Mouse (Mus musculus) left cerebral cortex, postnatal 14 days (tissue): ENCODE measurements around the gene Ncoa3. TPM values are rescaled to one million over a fixed set of nuclear protein-coding genes. Genes with fewer than 3 reads are reported as not detected.

Source experiments
- DNase-seq, 2 experiments: peaks; one replicate each; pipeline ENCODE4 v3.0.0; 2021 to 2022; ENCODE audit warnings: low spot score in 2 of 2, mixed read lengths in 1 of 2
- intact Hi-C: fragments of 180-260 bp; cut with DNase I; formaldehyde crosslinking; loops from one replicate; pipeline ENCODE4 v1.15.1; 2025
- total RNA-seq, 2 experiments: library from RNA; stranded (reverse); gene quantifications; 2 replicates each; pipeline ENCODE4 v1.2.3; 2021

Ncoa3 gene
- total RNA-seq, 2 experiments from 2014 or later: 32.0 to 34.7 TPM

DNA sequence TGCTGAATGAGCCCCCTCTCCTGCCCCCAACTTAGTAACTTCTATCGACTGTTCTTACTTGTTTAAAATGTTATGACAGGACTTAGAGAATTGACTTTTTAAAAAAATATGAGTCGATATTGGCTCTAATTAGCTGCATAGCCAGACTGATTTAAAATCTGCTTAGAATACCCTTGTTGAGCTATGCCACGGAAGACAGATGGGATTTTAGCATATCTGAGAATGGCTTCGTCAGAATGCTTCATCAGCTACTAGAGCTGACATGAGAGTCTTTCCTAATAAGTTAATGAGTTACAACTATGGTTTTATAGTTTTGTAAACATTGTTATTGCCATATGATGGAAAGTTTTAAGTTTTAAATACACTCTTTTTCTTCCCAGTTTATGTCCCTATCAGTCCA lies 32.2 kb downstream of the Ncoa3 start:
- intact Hi-C loops: no loop called here
- no peak for DNase-seq

DNA sequence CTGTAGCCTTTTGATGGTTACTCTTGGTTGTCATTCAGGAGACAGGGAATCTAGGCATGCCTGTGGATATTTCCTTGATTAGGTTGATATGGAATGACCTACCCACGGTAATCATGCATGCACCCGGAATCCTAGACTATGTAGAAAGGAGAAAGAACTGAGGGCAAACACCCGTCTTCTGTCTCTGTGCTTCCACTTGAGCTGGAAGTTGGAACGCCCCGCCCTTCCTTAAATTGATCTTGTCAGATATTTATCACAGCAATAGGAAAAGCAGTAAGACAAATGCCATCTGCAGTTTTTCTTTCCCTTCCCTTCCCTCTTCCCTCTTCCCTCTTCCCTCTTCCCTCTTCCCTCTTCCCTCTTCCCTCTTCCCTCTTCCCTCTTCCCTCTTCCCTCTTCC lies 33.5 kb downstream of the Ncoa3 start:
- DNase-seq: no peak
- intact Hi-C loops: no loop called here

DNA sequence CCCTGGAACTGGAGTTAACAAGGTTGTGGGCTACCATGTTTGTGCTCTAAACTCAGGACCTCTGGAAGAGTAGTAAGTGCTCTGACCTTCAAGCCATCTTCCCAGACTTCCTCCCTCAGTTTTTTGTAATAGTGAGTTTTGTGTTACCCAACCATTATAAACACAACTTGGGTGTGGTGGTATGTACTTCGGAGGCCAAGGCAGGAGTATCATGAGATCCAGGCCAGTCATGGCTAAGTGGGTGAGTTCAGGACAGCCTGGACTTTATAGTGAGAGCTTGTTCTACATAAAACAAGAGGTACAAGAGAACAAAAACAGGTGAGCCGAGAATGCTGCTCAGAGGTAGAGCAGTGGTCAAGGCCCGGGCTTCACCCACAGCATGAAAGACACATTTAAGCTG lies 35.4 kb downstream of the Ncoa3 start:
- DNase-seq: no peak
- intact Hi-C loops: no loop called here

DNA sequence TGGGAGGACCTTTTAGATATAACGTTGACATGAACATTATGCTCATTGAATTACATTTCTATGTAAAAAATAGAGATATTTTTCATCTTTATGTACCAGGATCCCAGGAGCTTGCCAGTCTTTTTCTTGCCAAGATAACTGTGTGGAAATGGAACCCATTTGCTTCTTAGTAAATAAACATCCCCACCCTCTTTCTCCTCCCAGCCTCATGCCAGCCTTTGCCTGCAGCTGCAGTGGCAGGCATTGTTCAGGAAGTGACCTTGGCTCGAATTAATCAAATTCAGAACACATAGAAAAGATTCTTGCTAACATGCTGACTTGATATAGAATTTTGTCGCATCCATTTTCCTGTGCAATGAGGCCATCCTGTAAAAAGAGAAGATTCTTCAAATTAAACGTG lies 36.8 kb downstream of the Ncoa3 start:
- DNase-seq: no peak
- intact Hi-C loops: no loop called here

DNA sequence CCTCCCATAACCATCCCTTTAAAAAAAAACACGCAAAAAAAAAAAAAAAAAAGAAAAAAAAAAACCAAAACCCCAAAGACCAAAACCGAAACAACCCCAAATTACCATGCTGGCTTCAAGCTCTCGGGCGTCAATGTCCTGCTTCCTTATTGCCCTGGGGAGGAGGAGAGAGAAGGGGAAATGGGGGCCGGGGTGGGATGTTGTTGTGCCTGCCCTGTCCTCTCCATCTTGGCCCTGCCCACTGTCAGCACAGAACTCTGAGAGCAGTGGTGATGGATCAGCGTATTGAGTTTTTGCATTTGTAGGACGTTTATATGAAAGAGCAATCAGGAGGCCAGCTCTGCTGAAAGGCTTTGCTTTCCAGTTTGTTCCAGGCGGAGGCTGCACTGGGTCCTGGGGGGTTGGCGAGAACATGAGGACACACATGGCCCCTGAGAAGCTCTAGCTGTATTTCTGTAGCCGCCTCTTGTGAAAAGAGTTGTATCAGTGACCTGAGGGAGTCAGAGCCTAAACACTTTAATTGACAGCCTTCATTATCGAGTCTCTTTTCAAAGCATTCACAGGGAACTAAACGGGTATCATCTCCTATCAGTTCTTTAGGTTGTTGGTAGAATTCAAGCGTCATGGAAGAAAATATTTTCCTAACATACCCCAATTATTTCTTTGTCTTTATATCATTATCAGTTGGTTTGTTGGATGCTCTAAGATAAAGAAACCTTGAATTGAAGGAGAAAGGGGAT lies 38.0 kb downstream of the Ncoa3 start:
- intact Hi-C loops: no loop called here

DNA sequence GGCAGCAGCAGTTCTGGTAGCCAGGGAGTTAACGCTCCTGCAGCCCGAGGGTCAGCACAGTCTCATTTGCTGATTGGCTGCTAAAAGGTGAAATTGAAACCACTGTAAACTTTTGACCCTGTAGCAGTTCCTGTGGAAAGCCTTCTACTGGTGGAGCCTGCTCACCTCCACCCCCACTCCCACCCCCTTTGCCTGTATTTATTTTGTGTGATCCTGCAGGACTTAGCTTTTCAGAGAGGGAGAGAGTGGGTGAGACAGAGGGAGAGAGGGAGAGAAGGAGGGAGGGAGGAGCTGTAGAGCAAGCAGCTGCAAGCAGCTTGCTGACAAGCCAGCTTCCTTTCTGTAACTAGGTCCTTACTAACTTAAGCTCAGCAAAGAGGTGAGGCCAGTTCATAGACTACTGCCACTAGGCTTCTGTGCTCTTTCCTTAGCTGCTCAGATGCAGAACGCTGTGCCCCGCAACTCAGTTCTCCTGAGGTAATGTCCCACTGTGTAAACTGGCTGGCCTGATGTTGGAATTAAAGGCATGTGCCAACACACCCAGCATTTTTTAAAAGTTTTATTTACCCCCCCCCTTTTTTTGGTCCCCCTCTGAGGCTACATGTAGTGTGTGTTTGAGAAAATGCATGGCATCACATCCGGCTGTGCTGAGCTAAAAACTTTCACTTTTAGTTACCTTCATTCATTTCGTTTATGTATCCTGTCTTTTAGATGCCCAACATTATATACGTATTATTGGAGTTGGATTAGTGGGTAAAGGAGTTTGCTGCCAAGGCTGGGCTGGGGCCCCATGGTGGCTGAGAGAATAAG lies 38.9 kb downstream of the Ncoa3 start:
- DNase-seq: peak; percentile 37 to 62
- intact Hi-C loops: no loop called here

More for the DNA sequence above, 38.0 kb downstream of the Ncoa3 start:
- DNase-seq: no peak

DNA sequence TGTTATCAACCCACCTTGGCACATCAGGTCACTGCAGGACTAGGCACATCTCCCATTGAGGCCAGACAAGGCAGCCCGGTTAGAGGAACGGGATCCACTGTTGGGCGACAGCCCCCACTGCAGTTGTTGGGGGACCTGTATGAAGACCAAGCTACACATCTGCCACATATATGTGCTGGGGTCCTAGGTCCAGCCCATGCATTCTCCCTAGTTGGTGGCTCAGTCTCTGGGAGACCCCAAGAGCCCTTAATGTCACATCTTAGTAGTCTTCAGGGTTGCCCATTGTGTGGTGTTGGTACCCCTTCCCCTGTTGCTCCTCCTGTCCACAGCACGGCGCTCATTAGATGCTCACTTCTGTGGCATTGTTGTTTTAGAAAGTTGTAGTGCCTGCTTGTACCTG lies 40.2 kb downstream of the Ncoa3 start:
- no peak for DNase-seq
- intact Hi-C loops: no loop called here

DNA sequence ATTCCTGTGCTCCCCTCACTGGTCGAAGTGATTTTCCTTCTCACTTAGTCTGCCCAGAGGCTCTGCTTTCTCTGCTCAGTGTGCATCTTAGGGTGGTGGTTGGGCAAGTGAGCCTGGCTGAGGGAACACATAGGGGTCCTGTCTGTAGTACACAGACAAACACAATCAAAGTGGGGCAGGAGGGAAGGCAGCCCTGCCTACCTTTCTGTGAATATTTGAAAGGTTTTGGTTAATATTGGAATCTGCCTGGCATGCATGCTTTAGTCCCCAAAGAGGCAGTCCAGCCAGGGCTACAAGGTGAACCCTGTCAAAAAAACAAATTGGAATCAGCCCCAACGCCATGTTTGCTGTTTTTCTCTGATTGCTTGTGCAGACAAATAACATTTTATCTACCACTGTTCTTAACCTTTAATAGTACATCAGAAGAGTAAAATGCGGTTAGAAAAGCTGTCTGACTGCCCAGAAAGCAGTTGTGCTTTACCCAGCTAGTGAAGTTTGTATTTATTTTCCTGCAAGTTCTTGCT lies 42.6 kb downstream of the Ncoa3 start:
- no peak for DNase-seq
- intact Hi-C loops: loop anchor here (5.0 kb wide), 1 partner anchor 113 kb away; no protein-coding TSS in a partner anchor

DNA sequence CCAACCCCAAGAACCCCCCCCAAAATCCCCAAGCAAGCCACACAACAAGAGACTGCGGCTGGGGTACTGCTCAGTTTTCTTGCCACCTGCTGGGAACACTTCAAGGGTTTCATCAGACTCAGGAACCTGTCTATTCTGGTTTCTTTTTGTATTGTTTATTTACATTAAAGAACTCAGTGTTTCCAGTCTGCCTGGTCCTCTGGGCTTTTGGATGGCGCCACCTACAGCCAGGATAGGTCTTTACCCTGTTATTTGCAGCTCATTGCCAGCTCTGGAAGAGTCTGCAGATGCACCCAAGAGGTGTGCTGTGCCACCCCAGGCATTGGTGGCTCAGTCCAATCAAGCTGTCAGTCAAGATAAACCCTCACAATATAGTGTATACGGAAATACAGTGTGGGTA lies 43.3 kb downstream of the Ncoa3 start:
- DNase-seq: peak in 1 of 2 experiments; percentile 51
- intact Hi-C loops: loop anchor here (5.0 kb wide), 1 partner anchor 113 kb away; no protein-coding TSS in a partner anchor

DNA sequence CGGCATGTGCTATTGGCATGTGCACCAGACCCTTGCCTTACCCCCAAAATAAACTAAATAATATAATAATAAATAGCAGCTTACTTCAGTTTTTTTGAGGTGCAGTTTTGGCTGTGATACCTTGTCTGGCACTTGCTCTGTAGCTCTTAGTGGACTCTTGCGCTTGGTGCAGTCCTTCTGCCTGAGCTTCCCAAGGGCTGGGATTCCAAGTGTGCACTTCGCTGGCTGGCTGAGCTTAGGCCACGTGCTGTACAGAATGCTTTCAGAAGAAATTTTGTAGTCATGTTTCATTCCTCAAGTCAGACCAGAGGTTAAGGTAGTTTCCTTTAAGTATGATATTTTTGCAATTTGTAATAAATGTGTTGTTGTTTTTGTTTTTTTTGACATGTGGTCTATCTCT lies 47.2 kb downstream of the Ncoa3 start:
- intact Hi-C loops: loop anchor here (5.0 to 10.0 kb wide), 3 partner anchors 32 to 215 kb away; no protein-coding TSS in a partner anchor
- DNase-seq: no peak

DNA sequence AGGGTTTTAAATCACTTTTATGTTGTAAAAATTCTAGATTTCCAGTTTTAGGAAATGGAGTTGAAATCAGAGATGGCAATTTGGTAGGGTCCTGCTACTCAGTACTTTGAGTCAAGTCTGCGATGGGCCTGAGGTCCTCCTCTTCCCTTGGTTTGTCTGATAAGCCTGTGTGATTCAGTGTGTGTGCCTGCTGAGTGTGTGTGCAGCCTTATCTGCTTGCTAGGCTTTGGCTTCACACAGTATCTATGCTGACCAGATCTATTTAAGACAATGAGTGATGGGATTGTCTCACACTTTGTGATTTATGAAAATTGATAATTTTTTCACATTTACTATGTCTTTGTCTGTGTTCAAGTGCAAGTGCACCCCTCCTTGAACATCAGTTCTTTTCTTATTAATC lies 50.1 kb downstream of the Ncoa3 start:
- no peak for DNase-seq
- intact Hi-C loops: loop anchor here (5.0 to 10.0 kb wide), 2 partner anchors 35 to 218 kb away; no protein-coding TSS in a partner anchor

DNA sequence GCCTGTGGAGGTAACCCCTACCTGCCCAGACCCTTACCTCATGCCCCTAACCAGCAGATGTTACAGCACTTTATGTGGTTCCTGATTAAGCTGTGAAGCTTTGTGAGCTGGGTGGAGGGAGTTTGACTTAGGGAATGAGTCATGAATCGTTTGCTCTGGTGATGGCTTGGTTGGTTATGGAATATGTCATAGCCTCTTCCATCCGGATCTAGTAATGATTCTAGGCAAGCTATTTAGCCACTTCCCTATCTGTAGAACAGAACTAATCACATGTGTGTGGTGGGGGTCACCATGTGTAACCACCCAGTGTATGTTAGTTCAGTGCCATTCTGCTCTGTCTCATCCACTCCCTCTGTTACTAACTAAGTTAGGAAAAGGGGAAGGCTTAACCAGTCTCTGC lies 52.6 kb downstream of the Ncoa3 start:
- DNase-seq: no peak
- intact Hi-C loops: loop anchor here (5.0 to 10.0 kb wide), 3 partner anchors 128 to 263 kb away; no protein-coding TSS in a partner anchor

DNA sequence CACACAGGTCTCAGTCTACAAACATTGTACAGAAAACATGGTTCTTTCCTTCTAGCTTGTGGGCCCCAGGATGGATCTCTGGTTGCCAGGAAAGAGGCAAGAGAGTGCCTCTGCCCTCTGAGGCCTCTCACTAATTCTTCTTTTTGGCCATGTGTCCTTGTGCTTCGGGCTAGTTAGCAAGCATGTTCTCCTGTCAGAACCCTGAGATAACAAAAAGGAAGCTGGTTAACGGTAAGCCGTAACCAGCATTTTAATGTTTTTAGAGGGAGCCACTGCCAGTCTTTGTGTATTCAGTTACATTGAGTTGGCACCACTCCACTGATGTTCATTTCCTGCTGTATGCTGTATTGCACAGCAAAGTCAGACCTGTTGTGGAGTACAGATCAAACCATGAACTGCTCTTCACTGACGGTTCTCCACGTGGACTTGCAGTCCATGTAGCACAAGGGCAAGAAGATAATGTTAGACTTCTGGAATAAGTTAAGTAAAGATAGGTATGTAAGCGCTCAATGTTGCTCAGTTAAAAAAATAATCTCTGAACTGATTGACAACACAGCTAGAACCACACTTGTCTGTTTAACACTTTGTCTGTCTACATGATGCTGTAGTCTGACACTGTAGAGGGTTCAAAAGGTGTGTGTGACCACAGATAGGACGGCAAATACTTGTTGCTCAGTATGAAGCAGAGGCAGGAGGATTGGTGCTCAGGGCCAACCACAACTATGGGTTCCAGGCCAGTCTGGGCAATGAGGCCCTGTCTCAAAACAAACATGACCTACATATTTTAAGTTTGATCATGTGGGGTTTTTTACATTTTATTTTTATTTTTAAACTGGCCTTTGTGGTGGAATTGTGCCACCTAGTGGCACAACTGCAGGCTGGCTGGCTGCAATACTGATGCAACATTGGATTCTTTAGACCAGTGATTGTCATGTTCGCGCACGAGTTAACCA lies 53.4 kb downstream of the Ncoa3 start:
- intact Hi-C loops: loop anchor here (5.0 to 10.0 kb wide), 3 partner anchors 129 to 264 kb away; no protein-coding TSS in a partner anchor
- peak; percentile 30 to 55 for DNase-seq

DNA sequence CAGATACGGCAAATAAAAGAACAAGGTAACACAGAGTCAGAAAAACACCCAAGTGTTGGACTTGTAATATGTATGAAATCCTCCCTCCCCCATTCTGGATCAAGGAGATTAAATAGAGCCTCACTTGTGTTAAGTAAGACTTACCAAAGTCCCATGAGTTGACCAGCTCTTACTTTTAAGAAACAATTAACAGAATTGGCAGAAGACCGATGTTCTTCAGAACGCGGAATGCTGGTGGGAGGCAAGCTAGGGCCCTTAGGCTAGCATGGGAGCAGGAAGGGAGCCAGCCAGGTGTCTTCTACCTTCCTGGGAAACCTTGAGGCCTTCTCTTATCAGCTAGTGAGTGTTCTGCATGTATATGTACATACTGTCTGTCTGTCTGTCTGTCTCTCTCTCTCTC lies 55.5 kb downstream of the Ncoa3 start:
- intact Hi-C loops: loop anchor here (5.0 to 10.0 kb wide), 3 partner anchors 131 to 266 kb away; no protein-coding TSS in a partner anchor
- no peak for DNase-seq

DNA sequence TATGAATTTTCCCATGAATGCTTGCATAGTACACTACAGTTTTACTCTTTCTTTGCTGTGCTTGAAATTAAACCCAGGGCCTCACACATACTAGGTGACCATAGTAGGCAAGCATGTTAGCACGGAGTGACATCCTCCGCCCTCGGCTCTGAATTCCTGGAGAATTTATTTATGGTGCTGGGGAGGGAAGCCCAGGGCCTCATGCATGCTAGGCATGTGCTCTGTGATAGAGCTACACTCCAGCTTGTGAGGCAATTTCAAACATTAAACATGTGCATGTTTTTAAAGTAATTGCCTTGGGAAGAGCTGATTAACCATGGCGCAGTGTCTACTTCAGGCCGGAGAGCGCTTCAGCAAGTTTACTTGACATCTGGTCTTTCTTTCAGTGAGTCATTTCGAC lies 56.4 kb downstream of the Ncoa3 start:
- intact Hi-C loops: loop anchor here (5.0 to 10.0 kb wide), 3 partner anchors 132 to 267 kb away; no protein-coding TSS in a partner anchor
- DNase-seq: no peak

DNA sequence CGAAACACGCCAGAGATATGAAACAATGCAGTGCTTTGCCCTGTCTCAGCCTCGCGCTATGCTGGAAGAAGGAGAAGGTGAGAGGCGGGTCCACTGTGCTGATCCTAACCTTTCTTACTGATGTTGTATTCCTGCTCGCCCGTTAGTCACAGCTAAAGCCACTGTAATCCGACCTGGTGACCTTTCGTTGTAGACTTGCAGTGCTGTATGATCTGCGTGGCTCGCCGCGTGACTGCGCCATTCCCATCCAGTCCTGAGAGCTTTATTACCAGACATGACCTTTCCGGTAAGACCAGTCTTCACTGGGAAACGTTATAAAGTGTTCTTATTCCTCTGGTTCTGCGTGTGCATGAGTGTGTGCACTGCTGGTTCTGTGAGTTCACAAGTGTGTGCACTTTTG lies 59.0 kb downstream of the Ncoa3 start:
- DNase-seq: no peak
- intact Hi-C loops: loop anchor here (10.0 kb wide), 1 partner anchor 527 kb away; no protein-coding TSS in a partner anchor

DNA sequence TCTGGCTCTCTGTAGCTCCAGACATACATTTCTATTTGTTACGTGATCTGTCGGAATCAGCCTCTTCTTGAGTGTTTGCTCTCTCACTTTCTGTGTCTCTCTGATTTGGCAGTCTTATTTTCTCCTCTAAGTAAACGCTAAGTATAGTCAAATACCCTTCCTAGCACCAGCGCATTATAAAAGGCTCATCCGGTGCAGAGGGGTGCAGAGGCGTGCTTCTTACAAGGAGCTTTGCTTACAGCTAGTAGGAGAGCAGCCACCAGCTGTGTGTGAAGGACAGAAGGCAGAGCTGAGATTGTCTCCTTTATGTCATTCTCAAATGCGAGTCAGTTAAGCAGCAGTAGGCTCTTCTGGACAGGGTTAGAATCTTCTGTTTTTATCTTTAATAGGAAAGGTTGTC lies 59.5 kb downstream of the Ncoa3 start:
- no peak for DNase-seq
- intact Hi-C loops: loop anchor here (10.0 kb wide), 1 partner anchor 527 kb away; no protein-coding TSS in a partner anchor

DNA sequence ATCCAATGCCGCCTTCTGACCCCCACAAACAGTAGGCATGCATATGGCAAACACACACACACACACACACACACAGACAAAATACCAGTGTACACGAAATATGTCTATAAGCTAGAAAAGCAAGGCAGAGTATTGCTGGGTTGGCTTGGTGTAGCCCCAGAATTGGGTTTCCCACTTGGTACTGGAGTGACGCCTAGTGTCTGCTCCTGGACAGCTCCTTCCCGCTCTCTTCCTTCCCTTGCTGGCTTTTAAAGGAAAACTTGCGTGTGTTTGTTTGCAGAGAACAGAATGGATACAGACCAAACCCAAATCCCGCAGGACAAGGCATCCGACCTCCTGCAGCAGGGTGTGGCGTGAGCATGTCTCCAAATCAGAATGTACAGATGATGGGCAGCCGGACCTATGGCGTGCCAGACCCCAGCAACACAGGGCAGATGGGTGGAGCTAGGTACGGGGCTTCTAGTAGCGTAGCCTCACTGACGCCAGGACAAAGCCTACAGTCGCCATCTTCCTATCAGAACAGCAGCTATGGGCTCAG lies 61.6 kb downstream of the Ncoa3 start:
- intact Hi-C loops: loop anchor here (10.0 kb wide), 1 partner anchor 529 kb away; no protein-coding TSS in a partner anchor

More for the DNA sequence above, 61.6 kb downstream of the Ncoa3 start:
- no peak for DNase-seq
